Mouse (Mus musculus): ENCODE results near the gene Pvalb.

Pvalb gene

GRCm38 (mm10) chr15:78206312-78206711 lies at the start of gene Pvalb:
Gene Pvalb (minus strand): TSS chr15:78206400.
- no peak for DNase-seq (ENCODE audit: low read depth)

- DNase-seq (ENCODE audit: low read depth): no peak
Observed at GRCm38 (mm10) chr15:78254751-78255150, 48.6 kb upstream of the Pvalb start.

GRCm38 (mm10) chr15:78248410-78248809 lies 42.2 kb upstream of the Pvalb start:
- no peak for DNase-seq (ENCODE audit: low read depth)

DNA sequence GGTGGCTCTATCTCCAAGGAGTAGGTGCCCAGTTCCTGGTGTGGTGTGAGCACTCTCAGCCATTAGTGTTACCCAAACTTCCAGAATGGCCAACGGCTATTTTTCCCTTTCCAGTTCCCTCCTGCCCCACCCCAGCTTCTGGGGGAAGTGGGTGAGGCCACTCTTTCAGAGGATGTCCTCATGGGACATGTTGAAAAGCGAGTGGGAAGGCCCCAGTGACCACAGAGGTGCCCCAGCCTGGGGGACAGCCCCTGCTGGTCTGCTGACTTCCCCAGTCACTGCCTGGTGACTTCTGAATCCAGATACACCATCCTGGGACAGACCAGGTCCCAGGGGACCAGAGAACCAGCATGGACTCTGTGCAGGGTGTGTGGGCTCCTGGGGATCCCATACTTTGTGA lies 41.5 kb upstream of the Pvalb start:
- no peak for DNase-seq (ENCODE audit: low read depth)

GRCm38 (mm10) chr15:78246143-78247116 lies 40.2 kb upstream of the Pvalb start:
- no peak for DNase-seq (ENCODE audit: low read depth)

- DNase-seq (ENCODE audit: low read depth): no peak
Observed at GRCm38 (mm10) chr15:78244695-78245492, 38.7 kb upstream of the Pvalb start, which contains the start of gene Ncf4. Gene Ncf4 (plus strand): TSS chr15:78244801.

DNA sequence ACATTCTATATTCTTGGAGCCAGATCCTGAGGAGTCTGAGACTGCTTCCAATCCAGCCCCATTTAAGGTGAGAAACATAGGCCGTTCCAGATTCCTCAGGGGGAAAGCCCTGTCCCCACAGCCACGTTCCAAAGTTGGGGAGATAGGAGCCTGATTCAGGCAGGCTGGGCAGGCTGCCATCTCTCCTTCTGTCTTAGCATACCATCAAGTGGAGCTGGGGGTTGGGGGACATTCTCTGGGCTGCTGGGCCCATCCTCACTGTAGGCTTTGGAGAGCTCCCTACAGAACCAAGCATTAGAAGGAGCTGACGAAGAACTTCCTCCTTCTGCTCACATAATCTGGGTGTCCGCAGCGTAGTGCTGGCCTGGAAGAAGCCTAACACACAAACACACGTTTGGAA lies 37.6 kb upstream of the Pvalb start:
- no peak for DNase-seq (ENCODE audit: low read depth)

GRCm38 (mm10) chr15:78243061-78243460 lies 36.9 kb upstream of the Pvalb start:
- no peak for DNase-seq (ENCODE audit: low read depth)

DNA sequence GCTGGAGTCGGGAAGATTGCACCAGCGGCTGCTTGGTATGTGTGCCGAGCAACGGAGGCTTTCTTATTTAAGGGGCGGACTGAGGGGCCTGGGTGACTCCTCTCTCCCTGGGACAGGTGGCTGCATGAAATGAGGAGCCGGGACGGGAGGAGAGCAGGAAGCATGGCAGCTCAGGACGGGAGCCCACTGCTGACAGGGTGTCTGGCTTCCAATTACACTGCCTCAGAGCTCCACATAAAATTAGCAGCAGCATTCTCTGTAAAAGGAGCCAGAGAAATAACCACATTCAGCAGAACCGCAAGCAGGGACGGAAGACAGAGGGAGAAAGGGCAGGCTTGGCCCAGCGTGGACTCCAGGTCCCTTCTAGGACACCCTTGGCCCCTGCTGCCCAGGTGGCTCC lies 35.1 kb upstream of the Pvalb start:
- no peak for DNase-seq (ENCODE audit: low read depth)

DNA sequence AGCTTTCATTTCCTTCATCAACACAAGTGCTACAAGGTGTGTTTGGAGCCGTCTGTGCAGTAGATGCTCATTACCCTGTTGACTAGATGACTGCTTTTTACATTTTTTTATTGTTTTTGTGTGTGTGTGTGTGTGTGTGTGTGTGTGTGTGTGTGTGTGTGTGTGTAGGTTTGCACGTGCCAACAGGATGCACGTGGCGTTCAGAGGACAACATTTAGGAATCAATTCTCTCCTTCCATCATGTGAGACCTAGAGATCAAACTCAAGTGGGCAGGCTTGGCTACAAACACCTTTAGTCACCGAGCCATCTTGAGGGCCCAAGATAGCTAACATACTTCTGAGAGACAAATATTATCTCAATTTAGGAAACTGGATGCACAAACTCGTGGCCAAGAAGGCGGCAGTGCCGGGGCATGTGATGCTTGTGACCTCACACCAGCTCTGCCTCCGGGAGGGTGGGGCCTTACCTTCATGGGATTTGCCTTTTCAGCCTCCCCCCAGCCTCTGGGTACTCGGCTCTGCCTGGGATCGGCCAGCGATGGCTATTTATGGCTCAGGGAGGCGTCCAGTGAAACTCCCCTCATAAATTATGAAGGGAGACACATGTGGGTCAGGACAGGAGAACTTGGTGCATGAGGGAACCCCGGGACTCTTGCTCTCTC lies 33.9 kb upstream of the Pvalb start:
- DNase-seq (ENCODE audit: low read depth): no peak

- DNase-seq (ENCODE audit: low read depth): peak; percentile 69
Observed at GRCm38 (mm10) chr15:78239453-78239852, 33.3 kb upstream of the Pvalb start.

DNA sequence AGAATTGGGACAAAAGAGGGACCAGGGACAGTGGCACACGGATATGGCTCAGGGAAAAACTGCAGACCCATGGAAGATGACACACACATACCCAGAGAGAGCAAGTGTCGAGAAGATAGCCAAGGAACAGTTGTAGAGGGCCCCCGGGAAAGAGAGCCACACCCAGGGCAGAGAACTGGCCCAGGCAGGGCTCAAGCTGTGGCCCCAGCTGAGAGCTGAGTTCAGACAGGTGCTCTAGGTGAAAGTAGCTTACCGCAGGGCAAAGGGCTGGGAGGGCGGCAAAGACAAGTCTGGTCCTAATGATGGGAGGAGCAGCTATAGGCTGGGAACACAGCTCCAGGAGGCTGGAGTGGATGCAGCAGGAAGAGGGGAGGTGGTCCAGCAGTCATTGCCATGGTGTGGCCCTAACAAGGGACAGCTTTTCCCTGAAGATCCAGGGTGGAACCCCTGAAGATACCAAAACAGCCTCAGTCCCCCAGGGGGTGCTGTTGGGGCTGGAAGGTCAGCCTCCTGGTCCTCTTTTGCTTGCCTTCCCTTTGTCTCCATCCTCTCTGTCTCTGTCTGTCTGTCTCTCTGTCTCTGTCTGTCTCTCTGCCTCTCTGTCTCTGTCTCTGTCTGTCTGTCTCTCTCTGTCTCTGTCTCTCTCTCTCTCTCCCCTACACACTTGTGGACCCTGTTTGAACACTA lies 28.8 kb upstream of the Pvalb start:
- DNase-seq (ENCODE audit: low read depth): no peak

- DNase-seq (ENCODE audit: low read depth): no peak
Observed at GRCm38 (mm10) chr15:78231346-78232331, 25.4 kb upstream of the Pvalb start.

- DNase-seq (ENCODE audit: low read depth): no peak
Observed at GRCm38 (mm10) chr15:78227816-78228215, 21.6 kb upstream of the Pvalb start.

GRCm38 (mm10) chr15:78215269-78215668 lies 9.1 kb upstream of the Pvalb start:
- DNase-seq (ENCODE audit: low read depth): no peak

- no peak for DNase-seq (ENCODE audit: low read depth)
Observed at GRCm38 (mm10) chr15:78211367-78211766, 5.2 kb upstream of the Pvalb start.

GRCm38 (mm10) chr15:78210203-78210602 lies 4.0 kb upstream of the Pvalb start:
- no peak for DNase-seq (ENCODE audit: low read depth)

GRCm38 (mm10) chr15:78205192-78205591 lies 1.0 kb downstream of the Pvalb start:
- DNase-seq (ENCODE audit: low read depth): no peak

GRCm38 (mm10) chr15:78204053-78204847 lies 1.9 kb downstream of the Pvalb start:
- DNase-seq (ENCODE audit: low read depth): no peak
